Comparison of ENCODE assay signal across 9 mouse cellular contexts in the genomic region with DNA sequence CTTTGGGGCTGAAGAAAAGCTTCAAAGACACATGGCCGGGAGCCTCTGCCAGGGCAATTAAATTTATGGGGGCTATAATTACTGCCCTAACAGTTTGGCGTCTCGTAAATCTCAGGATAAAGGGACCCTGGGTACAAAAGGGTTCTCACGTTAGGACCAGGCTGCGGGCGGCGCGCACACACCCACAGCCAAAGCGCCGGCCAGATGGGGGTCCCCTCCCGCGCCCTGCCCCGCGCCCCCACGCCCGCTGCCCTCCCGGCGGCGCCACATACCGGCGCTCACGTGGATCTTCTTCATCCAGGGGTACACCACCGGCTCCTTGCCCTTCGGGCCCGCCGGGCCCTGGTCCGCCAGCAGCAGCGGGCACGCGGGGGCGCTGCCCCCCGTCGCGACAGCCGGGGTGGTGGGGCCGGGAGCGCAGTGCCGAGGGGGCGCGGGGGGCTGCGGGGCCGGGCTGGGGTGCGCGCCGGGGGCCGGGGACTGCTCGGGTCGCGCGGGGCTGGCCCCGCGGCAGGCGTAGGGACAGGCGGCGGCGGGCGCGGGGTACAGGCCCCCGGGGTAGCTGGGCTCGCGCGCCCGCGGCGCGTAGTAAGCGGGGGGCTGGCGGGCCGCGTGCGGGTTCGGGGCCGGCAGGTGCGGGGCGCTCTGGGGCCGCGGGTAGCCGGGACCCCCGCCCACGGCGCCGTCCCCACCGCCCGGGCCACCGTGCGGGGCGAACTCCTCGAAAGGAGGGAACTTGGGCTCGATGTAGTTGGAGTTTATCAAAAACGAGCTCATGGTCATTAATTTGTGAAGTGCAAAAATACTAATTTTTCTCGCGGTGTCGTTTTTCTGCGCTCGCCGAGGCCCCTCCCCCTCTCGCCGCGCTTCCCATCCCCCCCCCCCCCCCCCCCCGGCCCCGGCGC. TPM values are rescaled to one million over a fixed set of nuclear protein-coding genes. Genes with fewer than 3 reads are reported as not detected.
DNase-seq lines count a peak whose midpoint lies in the region; ATAC-seq lines count a peak whose summit lies in the region.
"Had no signal": no experiment of that assay in that cellular context is flagged by ENCODE, and none has a peak within 500 bp of the region (broad histone marks: within the 10 kb centered on the region; RNA-seq: fewer than 3 reads in every experiment).

TSS of gene Hoxa4 (minus strand) at position 848 of the 905 bp plus-strand sequence.

- peak within 1 kb of the TSS; percentile 61 for H3K4me3 ChIP-seq in heart, embryonic 10.5 days
- peak within 1 kb of the TSS; percentile 60 for H3K4me3 ChIP-seq in hindbrain, embryonic 13.5 days
- H3K4me3 ChIP-seq in liver, embryonic 15.5 days (replicated peaks) = peak within 1 kb of the TSS; percentile 56

- peak within 1 kb of the TSS; percentile 95 for H3K9ac ChIP-seq in hindbrain, embryonic 13.5 days
- H3K9ac ChIP-seq in liver, embryonic 15.5 days = peak within 1 kb of the TSS; percentile 25; the same call in 1 of the 2 replicates

- H3K9me3 ChIP-seq in heart, embryonic 10.5 days = no peaks in the 10 kb centered on the region
- H3K9me3 ChIP-seq in hindbrain, embryonic 13.5 days = no peaks in the 10 kb centered on the region
- H3K9me3 ChIP-seq in liver, embryonic 15.5 days (replicated peaks) = no peaks in the 10 kb centered on the region

- peaks cover 15% of the 10 kb centered on the region for H3K4me1 ChIP-seq in heart, embryonic 10.5 days
- peaks cover 49% of the 10 kb centered on the region for H3K4me1 ChIP-seq in hindbrain, embryonic 13.5 days (replicated peaks)
- peaks cover 10% of the 10 kb centered on the region for H3K4me1 ChIP-seq in liver, embryonic 15.5 days (replicated peaks)

- peak within 1 kb of the TSS; percentile 83 for H3K27ac ChIP-seq in heart, embryonic 10.5 days
- peak within 1 kb of the TSS; percentile 99 for H3K27ac ChIP-seq in hindbrain, embryonic 13.5 days
- H3K27ac ChIP-seq in liver, embryonic 15.5 days (replicated peaks) = no peak within 1 kb of the TSS

- intact Hi-C loops in heart, postnatal 36 days (cut with DNase I) = loop anchor here (5.0 kb wide), 1 partner anchor 34 kb away; the partner anchor contains the start of gene Hoxa1

- 2% methylated on average over 97 of the region's 102 CpGs for WGBS in heart, embryonic 10.5 days
- WGBS in hindbrain, embryonic 13.5 days = under 1% methylated on average over 55 of the region's 102 CpGs
- under 1% methylated on average over 74 of the region's 102 CpGs for whole genome bisulfite sequencing in liver, embryonic 15.5 days (ENCODE audit: insufficient replicate concordance)

- H3K27me3 ChIP-seq in heart, embryonic 10.5 days (ENCODE audit: insufficient read depth, poor library complexity, severe bottlenecking) = peaks cover 100% of the 10 kb centered on the region
- H3K27me3 ChIP-seq in hindbrain, embryonic 13.5 days = peaks cover 94% of the 10 kb centered on the region
- H3K27me3 ChIP-seq in liver, embryonic 15.5 days = peaks cover 99% of the 10 kb centered on the region

- H3K36me3 ChIP-seq in heart, embryonic 10.5 days = no peaks in the 10 kb centered on the region
- H3K36me3 ChIP-seq in hindbrain, embryonic 13.5 days = no peaks in the 10 kb centered on the region
- H3K36me3 ChIP-seq in liver, embryonic 15.5 days (replicated peaks) = no peaks in the 10 kb centered on the region

- peak; percentile 33; the same call in 1 of the 2 replicates for ATAC-seq in hindbrain, embryonic 13.5 days (ENCODE audit: low FRiP score)
- ATAC-seq in liver, embryonic 15.5 days (ENCODE audit: insufficient read depth) = no peak

- peak within 1 kb of the TSS; percentile 64 for H3K4me2 ChIP-seq in hindbrain, embryonic 13.5 days
- peak within 1 kb of the TSS; percentile 72 for H3K4me2 ChIP-seq in liver, embryonic 15.5 days

- DNase-seq in heart, embryonic 10.5 days (ENCODE audit: low spot score) = peak; percentile 76
- no peak for DNase-seq in heart, postnatal 36 days
- DNase-seq in adrenal gland, postnatal 25 days = peak; percentile 29
- no peak for DNase-seq in layer of hippocampus, adult 8-10 months (ENCODE audit: low spot score in 2 of 2)
- DNase-seq in MN1 (ENCODE audit: low spot score) = no peak
- DNase-seq in layer of hippocampus, postnatal 36 days = no peak

RNA-seq across cellular contexts. Expression of gene Hoxa4, which starts in this region (rescaled TPM):
- polyA plus RNA-seq in heart, embryonic 10.5 days (2016; fragmentation: Nextera tagmentation; extraction: Ambion mirVana) = 0.17 and 1.4 TPM in 2 replicates
- under 1 TPM; 0.43 to 0.67 TPM for total RNA-seq in heart, postnatal 36 days (2021)
- 3.7 and 3.8 TPM in 2 replicates for total RNA-seq in adrenal gland, postnatal 25 days (2021)
- polyA plus RNA-seq in hindbrain, embryonic 13.5 days (2015; fragmentation: Nextera tagmentation; extraction: Ambion mirVana) = 14.5 and 14.8 TPM in 2 replicates
- polyA plus RNA-seq in liver, embryonic 15.5 days (2015; fragmentation: Nextera tagmentation; extraction: Ambion mirVana) = 0.07 and 0.21 TPM in 2 replicates
- not detected for total RNA-seq in layer of hippocampus, adult 8-10 months (2022)
- total RNA-seq in layer of hippocampus, postnatal 36 days (2021) = not detected
- total RNA-seq: MEL had no signal

Comparison
In these comparisons a context has a peak if more than half of its experiments do, and no peak if none do; other contexts are left out.
1. DNase-seq: peak in heart, embryonic 10.5 days (single experiment) and adrenal gland, postnatal 25 days (single experiment); none in heart, postnatal 36 days (0 of 2), layer of hippocampus, adult 8-10 months (0 of 2), MN1 (single experiment) and layer of hippocampus, postnatal 36 days (0 of 2).
2. Peak in every context shown above with its lines, with median percentiles within 50 percentile points of each other: H3K4me3 ChIP-seq.